Mouse (Mus musculus) liver, postnatal 0 days (tissue): Measurements from ENCODE around the gene Cmbl.

ENCODE experiments used
- CTCF ChIP-seq: sonication (generic); IDR thresholded peaks from 2 replicates; pipeline ENCODE4 v1.5.1; 2016; ENCODE audit warnings: antibody characterized with exemption, low read depth
- EP300 ChIP-seq: IDR thresholded peaks from 2 replicates; pipeline ENCODE4 v1.6.1; 2016; ENCODE audit warnings: antibody characterized with exemption, low read depth, mild to moderate bottlenecking

GRCm38 (mm10) chr15:31546291-31546690, 18.9 kb upstream of the Cmbl start:
- no peak for TF ChIP-seq EP300
- no peak for TF ChIP-seq CTCF
